Mouse (Mus musculus) heart, embryonic 12.5 days (tissue): ENCODE measurements around the gene Ugt1a6a. TPM values are rescaled to one million over a fixed set of nuclear protein-coding genes. Genes with fewer than 3 reads are reported as not detected.
A peak's percentile ranks its signal among the peaks of the same experiment; 100 is the strongest.
"Not testable (repeated sequence)": the region's sequence is repeated elsewhere in the genome, so short reads cannot be mapped to it uniquely, and the experiment has no call there.

Experiments used
- ATAC-seq: fragments of 200-750 bp; cut with Nextera tagmentation; 2 replicates; pipeline ENCODE4 v1.8.0; 2017; ENCODE audit warnings: moderate TSS enrichment, moderate library complexity; ENCODE audit not compliant: insufficient number of reproducible peaks, low FRiP score
- H3K27ac ChIP-seq: fragments of 300-500 bp; sonication (generic); 2 replicates; pipeline ENCODE4 v1.5.1; 2016; ENCODE audit warnings: mild to moderate bottlenecking, moderate library complexity; ENCODE audit not compliant: poor library complexity, severe bottlenecking
- H3K27me3 ChIP-seq: fragments of 300-500 bp; sonication (generic); replicated peaks from 2 replicates; pipeline ENCODE4 v1.6.1; 2016; ENCODE audit warnings: mild to moderate bottlenecking, moderate library complexity
- H3K36me3 ChIP-seq: fragments of 300-500 bp; sonication (generic); 2 replicates; pipeline ENCODE4 v1.6.1; 2016; ENCODE audit warnings: mild to moderate bottlenecking, moderate library complexity
- H3K4me1 ChIP-seq: fragments of 300-500 bp; sonication (generic); replicated peaks from 2 replicates; pipeline ENCODE4 v1.6.1; 2016; ENCODE audit warnings: mild to moderate bottlenecking
- H3K4me2 ChIP-seq: fragments of 300-500 bp; sonication (generic); 2 replicates; pipeline ENCODE4 v1.6.1; 2016; ENCODE audit warnings: mild to moderate bottlenecking, moderate library complexity
- H3K4me3 ChIP-seq: fragments of 300-500 bp; sonication (generic); 2 replicates; pipeline ENCODE4 v1.5.1; 2016; ENCODE audit warnings: mild to moderate bottlenecking
- H3K9ac ChIP-seq: fragments of 300-500 bp; sonication (generic); 2 replicates; pipeline ENCODE4 v1.6.1; 2016; ENCODE audit warnings: mild to moderate bottlenecking, moderate library complexity
- H3K9me3 ChIP-seq: fragments of 300-500 bp; sonication (generic); replicated peaks from 2 replicates; pipeline ENCODE4 v1.6.1; 2016; ENCODE audit warnings: mild to moderate bottlenecking, moderate library complexity
- WGBS: fragments of 180-500 bp; shearing (Covaris S2); methylation state at CpG from one replicate; pipeline ENCODE4 v1.1.7; 2016; 5-methylcytosine and 5-hydroxymethylcytosine counted together
- polyA plus RNA-seq: library from polyadenylated mRNA; unstranded; fragments of >200 nt; fragmentation: Nextera tagmentation; extraction: Ambion mirVana; gene quantifications from 2 replicates; pipeline ENCODE4 v1.2.1, GENCODE M21; 2016

Ugt1a6a gene
- polyA plus RNA-seq, 1 experiment from 2014 or later = not detected

- Histone ChIP-seq H3K27me3 (no peaks in the 10 kb centered on the region), H3K4me3 (no peak overlapping the region), H3K9me3 (no peaks in the 10 kb centered on the region), H3K4me2 (no peak overlapping the region), H3K9ac (no peak overlapping the region), H3K27ac (no peak overlapping the region), H3K36me3 (no peaks in the 10 kb centered on the region), H3K4me1 (peaks cover 3% of the 10 kb centered on the region; the same call in 1 of the 2 replicates)
- WGBS = 72% methylated on average over 2 of the region's 2 CpGs
- ATAC-seq = no peak
These were observed 2.0 kb downstream of the Ugt1a6a start for GRCm38 (mm10) chr1:88136646-88137045.

- no peak overlapping the region for H3K4me2 ChIP-seq
- no peak overlapping the region for H3K4me3 ChIP-seq
- no peaks in the 10 kb centered on the region for H3K27me3 ChIP-seq
- no peak overlapping the region for H3K27ac ChIP-seq
- no peaks in the 10 kb centered on the region for H3K9me3 ChIP-seq
- H3K4me1 ChIP-seq = peaks cover 3% of the 10 kb centered on the region; the same call in 1 of the 2 replicates
- H3K36me3 ChIP-seq = no peaks in the 10 kb centered on the region
- whole genome bisulfite sequencing = 86% methylated on average over 3 of the region's 3 CpGs
- no peak for ATAC-seq
- no peak overlapping the region for H3K9ac ChIP-seq
These were observed 2.7 kb downstream of the Ugt1a6a start for GRCm38 (mm10) chr1:88137264-88137663.

- no peaks in the 10 kb centered on the region for H3K27me3 ChIP-seq
- H3K4me2 ChIP-seq = no peak overlapping the region
- WGBS = 84% methylated on average over 1 of the region's 1 CpGs
- H3K9me3 ChIP-seq = no peaks in the 10 kb centered on the region
- no peaks in the 10 kb centered on the region for H3K36me3 ChIP-seq
- no peak overlapping the region for H3K9ac ChIP-seq
- peaks cover 3% of the 10 kb centered on the region; the same call in 1 of the 2 replicates for H3K4me1 ChIP-seq
- H3K4me3 ChIP-seq = no peak overlapping the region
- no peak for ATAC-seq
- no peak overlapping the region for H3K27ac ChIP-seq
These were observed 3.5 kb downstream of the Ugt1a6a start for GRCm38 (mm10) chr1:88138145-88138544.

- not testable (repeated sequence) for H3K4me1 ChIP-seq, H3K27me3 ChIP-seq, H3K4me2 ChIP-seq, H3K4me3 ChIP-seq, H3K27ac ChIP-seq, H3K9ac ChIP-seq, H3K36me3 ChIP-seq, H3K9me3 ChIP-seq
- WGBS = 40% methylated on average over 1 of the region's 1 CpGs
- ATAC-seq = peak; percentile 94
These were observed 5.9 kb downstream of the Ugt1a6a start for GRCm38 (mm10) chr1:88140492-88140891.

GRCm38 (mm10) chr1:88143966-88144675, 9.5 kb downstream of the Ugt1a6a start:
- not testable (repeated sequence) for H3K9ac ChIP-seq, H3K4me1 ChIP-seq, H3K27ac ChIP-seq, ATAC-seq, H3K4me3 ChIP-seq, H3K4me2 ChIP-seq, H3K27me3 ChIP-seq, H3K9me3 ChIP-seq, H3K36me3 ChIP-seq
- 3% methylated on average over 5 of the region's 5 CpGs for whole genome bisulfite sequencing

GRCm38 (mm10) chr1:88145278-88145677, 10.7 kb downstream of the Ugt1a6a start:
- not testable (repeated sequence) for H3K36me3 ChIP-seq, H3K9ac ChIP-seq, H3K27me3 ChIP-seq, ATAC-seq, H3K9me3 ChIP-seq, H3K27ac ChIP-seq, H3K4me2 ChIP-seq, H3K4me1 ChIP-seq, H3K4me3 ChIP-seq
- WGBS = 59% methylated on average over 2 of the region's 2 CpGs

- not testable (repeated sequence) for H3K9me3 ChIP-seq, H3K4me3 ChIP-seq, H3K36me3 ChIP-seq, H3K9ac ChIP-seq, H3K27me3 ChIP-seq, H3K4me2 ChIP-seq, H3K4me1 ChIP-seq, ATAC-seq, H3K27ac ChIP-seq
- WGBS = 58% methylated on average over 2 of the region's 2 CpGs
These were observed 15.5 kb downstream of the Ugt1a6a start for GRCm38 (mm10) chr1:88150133-88150532.

GRCm38 (mm10) chr1:88158430-88158829, 23.8 kb downstream of the Ugt1a6a start:
- H3K27me3 ChIP-seq = no peaks in the 10 kb centered on the region
- no peaks in the 10 kb centered on the region for H3K4me1 ChIP-seq
- no peak overlapping the region for H3K9ac ChIP-seq
- no peak overlapping the region for H3K4me3 ChIP-seq
- H3K4me2 ChIP-seq = no peak overlapping the region
- ATAC-seq = no peak
- H3K9me3 ChIP-seq = no peaks in the 10 kb centered on the region
- H3K27ac ChIP-seq = no peak overlapping the region
- WGBS = 66% methylated on average over 2 of the region's 2 CpGs
- no peaks in the 10 kb centered on the region for H3K36me3 ChIP-seq

- 0 out of 2 replicates have a peak, but pooled peaks cover 3% of the 10 kb centered on the region for H3K9me3 ChIP-seq
- no peak within 1 kb of the TSS for H3K9ac ChIP-seq
- ATAC-seq = no peak
- H3K4me3 ChIP-seq = no peak within 1 kb of the TSS
- no peaks in the 10 kb centered on the region for H3K27me3 ChIP-seq
- no peak within 1 kb of the TSS for H3K4me2 ChIP-seq
- WGBS = 72% methylated on average over 5 of the region's 5 CpGs
- H3K36me3 ChIP-seq = no peaks in the 10 kb centered on the region
- no peaks in the 10 kb centered on the region for H3K4me1 ChIP-seq
- no peak within 1 kb of the TSS for H3K27ac ChIP-seq
These were observed 31.1 kb downstream of the Ugt1a6a start, which contains the start of gene Ugt1a5 for GRCm38 (mm10) chr1:88165711-88166110. TSS of gene Ugt1a5 (plus strand) at chr1:88166012.

- not testable (repeated sequence) for H3K9ac ChIP-seq, H3K4me1 ChIP-seq, H3K36me3 ChIP-seq, H3K27me3 ChIP-seq, H3K4me2 ChIP-seq, ATAC-seq, H3K4me3 ChIP-seq, H3K27ac ChIP-seq
- 75% methylated on average over 7 of the region's 7 CpGs for WGBS
- peaks cover 23% of the 10 kb centered on the region for H3K9me3 ChIP-seq
These were observed 37.6 kb downstream of the Ugt1a6a start for GRCm38 (mm10) chr1:88172190-88172589.

GRCm38 (mm10) chr1:88179657-88180056, 45.0 kb downstream of the Ugt1a6a start:
- Histone ChIP-seq H3K4me1 (no peaks in the 10 kb centered on the region), H3K27ac (no peak overlapping the region), H3K4me3 (no peak overlapping the region), H3K4me2 (no peak overlapping the region), H3K36me3 (no peaks in the 10 kb centered on the region), H3K9ac (no peak overlapping the region), H3K9me3 (peaks cover 17% of the 10 kb centered on the region), H3K27me3 (no peaks in the 10 kb centered on the region)
- 80% methylated on average over 1 of the region's 1 CpGs for WGBS
- ATAC-seq = no peak
